Mouse (Mus musculus): ENCODE measurements around the gene Mok.

GRCm38 (mm10) chr12:110814924-110815323 lies 25.8 kb downstream of the Mok start:
- no peak for TF ChIP-seq GATA1 (IDR thresholded peaks at IDR 0.05; ENCODE audit: borderline replicate concordance, low read length)
- no peak for TF ChIP-seq FLI1 (IDR thresholded peaks at IDR 0.05; ENCODE audit: low read length)

Data from megakaryocyte, embryonic 14.5 days (primary cell).